Mouse (Mus musculus) cerebellum, adult 9-11 months (tissue): Measurements from ENCODE around the gene Rbsn.

Experiments used
- DNase-seq: peaks from one replicate; pipeline ENCODE4 v3.0.0; 2022

Gene Rbsn

GRCm38 (mm10) chr6:92162724-92163123 is 52.0 kb downstream of the Rbsn start:
- DNase-seq, result no peak

DNA sequence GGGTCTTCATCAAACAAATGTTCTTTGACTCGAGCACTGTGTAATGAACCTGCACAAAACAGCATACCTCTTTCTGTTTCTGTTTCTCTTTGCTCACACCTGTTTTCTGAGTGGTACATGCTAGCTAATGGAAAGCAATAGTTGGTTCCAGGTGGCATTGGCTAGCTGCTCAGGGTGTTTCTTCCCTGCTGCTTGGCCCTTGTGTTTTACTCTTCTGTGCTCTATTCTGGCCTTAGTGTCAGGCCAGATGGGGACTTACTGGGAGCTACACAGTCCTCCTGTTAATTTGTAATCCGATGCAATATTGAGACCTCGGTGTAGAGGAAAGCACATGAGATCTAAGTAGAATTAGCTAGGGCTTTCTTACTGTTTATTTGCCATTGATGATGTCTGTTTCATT is 55.9 kb downstream of the Rbsn start:
- peak; percentile 59 for DNase-seq

GRCm38 (mm10) chr6:92153774-92154173 is 61.0 kb downstream of the Rbsn start:
- DNase-seq, result no peak

DNA sequence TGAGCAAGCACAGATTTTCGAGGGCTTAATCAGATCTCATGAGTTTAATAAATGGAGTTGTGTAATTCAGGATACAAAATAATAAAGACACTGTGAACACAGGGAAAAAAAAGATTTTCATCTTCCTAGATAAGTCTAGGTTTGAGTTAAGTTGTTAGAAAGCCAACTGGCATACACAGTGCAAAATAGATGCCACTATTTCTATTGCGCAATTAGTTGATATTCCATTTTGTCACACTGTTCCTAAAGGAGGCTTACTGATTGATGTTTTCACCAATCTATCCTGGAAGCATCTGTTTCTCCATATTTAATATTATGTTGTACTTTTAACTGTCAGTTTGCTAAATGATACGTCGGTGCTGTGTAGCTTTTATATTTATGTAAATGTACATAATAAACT is 68.8 kb downstream of the Rbsn start:
- no peak for DNase-seq
